Mouse (Mus musculus): ENCODE data around the gene Naa35.

DNA sequence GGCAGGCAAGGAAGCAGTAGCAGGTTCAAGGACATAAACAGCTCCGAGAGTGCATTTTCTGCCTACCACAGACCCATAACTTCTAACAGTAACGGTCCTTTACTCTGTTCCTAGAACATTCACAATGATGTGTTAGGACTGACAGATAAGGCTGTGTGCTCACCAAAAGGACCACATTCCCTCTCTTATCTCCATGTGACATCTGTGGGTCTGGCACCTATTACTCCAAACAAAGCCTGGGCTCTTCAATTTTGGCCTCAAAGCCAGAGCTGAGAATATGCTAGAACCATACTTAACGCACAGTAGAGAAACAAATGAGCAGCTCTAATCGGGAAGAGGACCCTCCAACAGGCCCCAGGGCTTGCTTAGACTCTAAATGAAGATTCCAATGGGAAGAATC is 94.8 kb downstream of the Naa35 start:
- TF ChIP-seq CTCF (IDR thresholded peaks at IDR 0.05; ENCODE audit: low read depth): no peak
- no peak for TF ChIP-seq EP300 (IDR thresholded peaks at IDR 0.05; ENCODE audit: low read depth)

All from heart, postnatal 0 days (tissue).